Mouse (Mus musculus): ENCODE data around the gene Kirrel3.

Kirrel3 gene

DNA sequence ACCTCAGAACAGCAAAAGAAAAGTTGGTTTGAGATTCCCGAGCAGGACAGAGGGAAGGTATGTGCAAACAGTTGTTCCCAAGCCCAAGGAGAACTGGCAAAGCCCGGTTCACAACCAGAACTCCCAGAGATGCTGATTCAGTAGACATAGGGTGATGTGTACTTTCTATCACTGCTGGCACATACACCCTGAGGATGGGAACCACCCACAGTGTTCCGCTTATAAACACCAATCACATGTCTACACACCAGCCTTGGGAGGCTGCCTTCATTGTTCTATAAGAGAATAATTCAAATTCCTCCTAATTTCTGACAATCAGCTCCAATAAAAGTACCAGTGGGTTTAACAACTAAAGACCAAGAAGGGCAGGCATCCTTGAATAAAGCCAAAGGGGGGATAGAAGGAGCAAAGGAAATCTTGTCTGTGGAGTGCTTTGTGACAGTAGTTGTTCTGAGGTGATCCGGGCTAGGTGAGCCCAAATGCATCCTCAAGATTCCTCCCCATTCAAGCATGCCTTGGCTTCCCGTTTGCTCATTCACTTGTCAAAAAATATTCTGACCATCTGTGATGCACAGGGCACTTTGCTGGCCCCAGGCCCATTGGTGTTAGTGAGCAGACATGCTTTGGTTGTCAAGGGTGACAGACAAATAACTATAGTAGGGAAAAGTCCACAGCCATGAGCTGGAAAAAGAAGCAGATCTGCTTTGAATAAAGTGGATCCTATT, 266.5 kb downstream of the Kirrel3 start:
- WGBS, result 70% methylated on average over 5 of the region's 5 CpGs

DNA sequence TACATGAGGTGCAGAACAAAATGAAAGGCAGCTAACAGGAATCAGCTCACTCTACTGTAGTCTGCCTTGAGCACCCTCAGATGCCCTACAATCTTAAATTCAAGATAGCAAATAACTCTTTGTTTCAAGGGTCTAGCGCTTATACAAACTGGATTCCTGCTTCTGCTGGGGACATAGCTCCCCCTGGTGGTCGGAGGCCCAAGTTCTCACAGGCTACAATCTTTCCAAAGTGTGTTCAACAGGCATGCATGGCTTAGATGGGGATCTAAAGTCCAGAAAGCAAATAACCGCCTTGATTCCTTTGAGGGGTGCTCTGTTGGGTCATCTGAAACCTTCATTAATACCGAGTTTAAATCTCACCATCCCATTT, 267.1 kb downstream of the Kirrel3 start:
- 23% methylated on average over 4 of the region's 4 CpGs for WGBS

GRCm38 (mm10) chr9:34753891-34754290, 268.2 kb downstream of the Kirrel3 start:
- WGBS, result 63% methylated on average over 5 of the region's 5 CpGs

DNA sequence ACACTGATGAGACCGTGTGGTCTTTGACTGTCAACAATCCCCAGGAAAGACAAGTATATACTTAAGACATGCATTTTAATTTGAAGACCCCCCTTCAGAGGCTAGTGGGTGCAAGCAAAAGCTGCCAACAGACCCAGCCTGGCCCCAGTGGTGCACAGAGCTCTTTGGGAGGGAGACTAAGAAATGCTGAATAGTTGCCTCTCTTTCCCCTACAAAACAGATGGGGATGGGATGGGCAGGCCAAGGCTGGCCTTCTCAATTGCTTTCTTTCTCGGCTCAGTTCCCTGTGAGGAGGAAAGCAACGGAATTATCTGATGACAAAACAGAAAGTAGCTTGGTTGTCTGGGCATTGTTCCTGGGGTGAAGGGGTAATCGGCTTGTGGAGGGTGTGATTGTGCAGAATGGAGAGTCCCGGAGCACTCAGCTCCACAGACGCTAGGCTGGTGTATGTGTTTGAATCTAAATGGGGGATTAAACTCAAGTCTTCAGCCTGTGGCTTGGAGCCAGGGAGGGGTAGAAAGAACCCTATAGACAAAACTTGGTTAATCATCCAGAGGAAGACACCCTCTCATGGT, 268.9 kb downstream of the Kirrel3 start:
- WGBS, result 72% methylated on average over 6 of the region's 6 CpGs

GRCm38 (mm10) chr9:34756055-34756454, 270.4 kb downstream of the Kirrel3 start:
- 79% methylated on average over 7 of the region's 7 CpGs for WGBS

DNA sequence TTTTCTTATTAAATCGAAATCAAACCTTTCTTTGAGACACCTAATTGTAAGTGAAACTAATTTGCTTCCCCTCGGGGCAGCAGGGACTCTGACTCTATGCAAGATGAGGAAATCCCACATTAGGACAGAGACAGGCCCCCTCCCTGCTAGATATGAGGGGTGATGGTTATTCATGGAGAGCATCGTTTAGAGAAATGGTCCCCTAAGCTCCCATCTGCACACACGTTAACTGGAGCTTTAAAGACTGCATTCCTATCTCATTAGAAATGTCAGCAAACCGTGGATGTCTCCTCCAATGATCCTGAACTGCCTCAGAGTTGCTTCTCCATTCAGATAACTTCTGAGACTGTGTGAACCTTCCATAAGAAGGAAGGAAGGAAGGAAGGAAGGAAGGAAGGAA, 273.2 kb downstream of the Kirrel3 start:
- 67% methylated on average over 5 of the region's 5 CpGs for WGBS

DNA sequence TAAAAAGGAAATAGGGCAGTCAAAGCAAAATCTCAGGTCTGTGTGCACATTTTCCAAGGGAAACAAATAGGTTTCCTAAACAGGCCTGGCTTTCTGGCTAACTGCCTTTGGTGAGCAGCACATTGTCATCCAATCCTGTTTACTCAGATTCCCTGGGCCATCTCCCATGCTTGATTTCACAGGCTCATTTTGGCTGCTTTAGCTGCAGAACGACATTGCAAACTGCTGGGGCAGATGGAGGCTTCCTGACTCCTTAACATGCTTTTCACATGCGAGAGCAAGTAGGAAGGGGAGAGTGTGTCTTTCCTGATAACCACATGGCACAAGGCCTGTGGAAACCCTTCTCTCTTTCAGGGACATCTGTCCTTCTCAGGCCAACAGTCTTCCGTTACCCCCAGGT, 274.8 kb downstream of the Kirrel3 start:
- WGBS, result 66% methylated on average over 3 of the region's 3 CpGs

- WGBS, result 66% methylated on average over 7 of the region's 7 CpGs
These were observed 281.3 kb downstream of the Kirrel3 start for GRCm38 (mm10) chr9:34766792-34767623.

DNA sequence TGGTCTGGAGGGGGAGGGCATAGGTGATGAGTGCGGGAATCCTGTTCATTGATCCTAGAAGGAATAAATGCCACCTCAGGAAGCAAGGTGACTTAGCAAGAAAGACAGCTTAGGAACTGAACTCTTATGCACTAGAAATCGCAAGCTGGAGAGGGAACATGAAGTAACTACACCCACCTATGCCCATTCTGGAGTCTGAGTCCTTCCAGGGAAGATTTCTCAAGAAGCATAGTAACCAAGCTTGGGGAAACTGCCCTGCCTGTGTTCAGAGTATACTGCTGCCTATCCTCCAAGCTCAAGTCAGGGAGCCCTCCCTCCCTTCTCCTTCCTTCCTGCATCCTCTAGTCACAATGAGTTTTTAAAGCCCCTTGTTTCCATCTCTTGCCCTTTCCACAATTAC, 283.3 kb downstream of the Kirrel3 start:
- 73% methylated on average over 2 of the region's 2 CpGs for WGBS

DNA sequence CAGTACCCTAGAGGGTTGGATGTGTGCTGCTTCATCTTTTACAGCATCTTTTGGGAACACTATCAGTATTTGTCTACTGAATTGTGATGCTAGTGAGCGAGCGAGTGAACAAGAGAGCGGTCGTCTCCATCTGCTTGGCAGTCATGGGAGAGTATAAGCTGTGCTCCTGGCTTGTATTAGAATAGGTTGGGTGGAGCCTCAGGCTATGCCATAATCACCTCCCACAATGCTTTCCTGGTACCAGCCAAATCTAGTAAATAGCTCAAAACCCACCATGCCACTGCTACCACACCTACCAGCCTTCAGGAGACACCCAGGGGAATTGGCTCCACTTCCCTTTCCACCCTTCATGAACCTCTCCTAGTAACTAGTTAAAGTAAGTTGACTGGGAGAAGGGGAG, 285.3 kb downstream of the Kirrel3 start:
- WGBS, result 78% methylated on average over 4 of the region's 4 CpGs

GRCm38 (mm10) chr9:34772022-34772437, 286.3 kb downstream of the Kirrel3 start:
- WGBS, result 73% methylated on average over 9 of the region's 9 CpGs

GRCm38 (mm10) chr9:34781356-34781755, 295.7 kb downstream of the Kirrel3 start:
- 88% methylated on average over 3 of the region's 3 CpGs for WGBS

DNA sequence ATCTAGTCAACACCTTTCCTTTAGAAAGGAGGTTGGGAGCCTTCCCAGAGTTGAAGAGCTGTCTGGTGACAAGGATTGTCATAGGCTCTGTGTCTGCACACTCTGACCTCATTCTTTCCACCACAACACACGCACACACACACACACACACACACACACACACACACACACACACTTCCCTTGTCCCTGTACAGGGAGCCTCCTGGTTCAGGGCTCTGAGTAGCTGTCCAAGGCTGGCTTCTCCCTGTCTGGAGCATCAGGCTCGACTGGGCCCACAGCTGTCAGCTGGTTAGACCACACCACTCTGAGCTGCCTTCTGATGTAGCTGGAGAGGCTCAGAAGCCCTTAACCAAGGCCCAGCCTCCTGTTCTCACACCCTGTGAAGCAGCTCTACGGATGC, 302.2 kb downstream of the Kirrel3 start:
- WGBS, result 76% methylated on average over 3 of the region's 3 CpGs

DNA sequence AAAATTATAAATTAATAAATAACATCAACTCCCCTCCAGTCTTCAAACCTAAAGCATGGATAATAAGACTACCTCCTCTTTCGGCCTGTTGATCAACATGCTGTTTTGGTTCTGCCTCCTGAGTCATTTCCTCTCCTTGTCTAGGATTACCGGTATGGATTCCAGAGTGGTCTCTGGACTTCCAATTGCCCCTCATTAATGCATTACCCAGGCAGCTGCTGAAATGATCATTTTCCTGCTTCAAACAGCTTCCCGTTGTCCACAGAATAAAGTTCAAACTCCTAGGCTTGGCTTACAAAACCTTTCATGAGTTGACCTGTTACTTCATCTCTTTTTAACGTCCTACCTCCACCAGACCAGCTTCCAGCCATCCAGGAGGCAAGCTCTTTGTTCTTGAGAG, 309.5 kb downstream of the Kirrel3 start:
- WGBS, result 71% methylated on average over 4 of the region's 4 CpGs

DNA sequence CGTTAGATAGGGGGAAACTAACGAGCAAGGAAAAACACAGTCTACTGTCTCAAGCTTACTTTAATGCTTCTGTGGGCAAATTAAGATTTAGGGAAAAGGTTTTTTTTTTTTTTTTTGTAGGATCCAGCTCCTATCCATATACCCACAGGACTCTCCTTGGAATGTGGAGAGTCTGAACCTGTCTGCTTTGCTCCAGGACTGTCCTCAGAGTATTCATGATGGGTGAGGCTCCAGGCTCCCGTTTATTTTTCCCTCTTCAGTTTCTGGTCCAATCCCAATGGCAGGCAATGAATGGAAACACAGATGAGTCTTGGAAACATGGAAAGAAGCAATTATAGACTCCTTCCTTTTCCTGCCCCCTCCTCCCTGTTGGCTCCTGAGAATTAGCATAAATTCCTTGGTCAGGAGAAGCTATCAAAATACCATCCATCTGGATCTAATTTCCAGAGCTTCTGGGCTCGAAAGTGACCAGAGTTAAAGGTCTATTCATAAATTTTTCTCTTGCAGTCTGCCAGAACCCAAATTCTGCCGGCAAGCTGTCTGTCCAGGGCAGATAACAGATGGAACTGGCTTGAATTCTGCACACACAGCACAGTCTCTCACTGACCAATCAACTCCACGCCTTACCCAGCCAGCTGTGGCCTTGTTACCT, 312.1 kb downstream of the Kirrel3 start:
- 56% methylated on average over 6 of the region's 6 CpGs for WGBS

- WGBS, result 87% methylated on average over 6 of the region's 6 CpGs
These were observed 316.0 kb downstream of the Kirrel3 start for GRCm38 (mm10) chr9:34801662-34802061.

- 80% methylated on average over 3 of the region's 3 CpGs for WGBS
These were observed 321.2 kb downstream of the Kirrel3 start for GRCm38 (mm10) chr9:34806854-34807253.

GRCm38 (mm10) chr9:34809993-34810513, 324.4 kb downstream of the Kirrel3 start:
- 45% methylated on average over 5 of the region's 5 CpGs for WGBS

- WGBS, result 65% methylated on average over 10 of the region's 10 CpGs
These were observed 332.8 kb downstream of the Kirrel3 start for GRCm38 (mm10) chr9:34818325-34818976.

- 55% methylated on average over 18 of the region's 18 CpGs for WGBS
These were observed 338.8 kb downstream of the Kirrel3 start for GRCm38 (mm10) chr9:34824358-34825088.

DNA sequence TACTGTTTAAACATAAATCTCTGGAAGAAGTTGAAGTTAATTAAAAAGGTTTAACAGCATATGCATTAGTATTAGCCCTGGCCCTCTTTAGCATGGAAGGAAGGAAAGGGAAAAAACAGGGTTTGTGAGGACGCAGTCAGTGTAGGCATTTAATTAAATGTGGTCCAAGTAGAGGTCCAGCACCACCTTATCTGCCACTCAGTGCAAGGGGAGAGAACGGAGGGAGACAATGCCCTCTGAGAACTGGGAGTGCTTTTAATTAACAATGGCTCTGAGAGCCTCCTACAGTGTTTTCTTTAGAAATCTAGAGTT, 339.4 kb downstream of the Kirrel3 start:
- WGBS, result 63% methylated on average over 2 of the region's 2 CpGs

Data from cerebral cortex, adult 2 months (tissue).